Mouse (Mus musculus): ENCODE measurements around the gene Spice1. TPM values are rescaled to one million over a fixed set of nuclear protein-coding genes. Genes with fewer than 3 reads are reported as not detected.

Spice1 gene
- polyA plus RNA-seq, 1 experiment from 2014 or later: 20.2 TPM

DNA sequence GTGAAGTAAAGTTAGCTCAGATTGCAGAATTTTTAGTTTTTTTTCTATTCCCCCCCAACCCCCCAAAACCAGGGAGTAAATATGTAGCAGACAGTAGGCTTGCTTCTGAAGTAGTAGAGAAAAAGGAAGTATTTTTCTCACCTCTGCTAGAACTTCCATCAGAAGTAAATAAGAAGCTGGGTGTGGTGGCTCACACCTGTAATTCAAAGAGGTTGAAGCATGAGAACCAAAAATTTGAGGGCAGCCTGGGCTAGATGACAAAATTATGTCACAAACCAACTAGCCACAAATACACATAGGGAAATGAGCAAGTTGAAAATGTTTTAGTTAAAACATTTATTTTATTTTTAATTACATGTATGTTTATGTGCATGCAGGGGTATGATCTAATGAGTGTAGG lies 9.4 kb upstream of the Spice1 start:
- ATAC-seq (ENCODE audit: insufficient number of reproducible peaks, insufficient read depth, low FRiP score, low read depth): no peak
- no peak overlapping the region for H3K27ac ChIP-seq (replicated peaks in 1 of 2; ENCODE audit: control insufficient read depth in 1 of 2, insufficient read depth in 1 of 2, low read depth in 2 of 2, low read length in 2 of 2)
- 0 out of 2 replicates have a peak, but pooled peaks cover 3% of the 10 kb centered on the region for H3K9me3 ChIP-seq (ENCODE audit: control insufficient read depth, low read length)

GRCm38 (mm10) chr16:44349801-44350397 lies 3.0 kb downstream of the Spice1 start:
- ATAC-seq (ENCODE audit: insufficient number of reproducible peaks, insufficient read depth, low FRiP score, low read depth): no peak
- Histone ChIP-seq H3K27ac (replicated peaks in 1 of 2; ENCODE audit: control insufficient read depth in 1 of 2, insufficient read depth in 1 of 2, low read depth in 2 of 2, low read length in 2 of 2) (no peak overlapping the region), H3K9me3 (ENCODE audit: control insufficient read depth, low read length) (no peaks in the 10 kb centered on the region), H3K27me3 (ENCODE audit: control insufficient read depth, insufficient read depth, low read length) (no peaks in the 10 kb centered on the region), H3K36me3 (ENCODE audit: control insufficient read depth, insufficient read depth, low read length) (no peaks in the 10 kb centered on the region), H3K4me2 (ENCODE audit: low read length) (no peak overlapping the region), H3K4me3 (ENCODE audit: control insufficient read depth in 1 of 2, insufficient read depth in 1 of 2, low read depth in 1 of 2, low read length in 2 of 2) (no peak overlapping the region), H3K4me1 (ENCODE audit: control insufficient read depth in 2 of 2, insufficient read depth in 2 of 2, low read length in 2 of 2) (peaks cover 2 to 10% of the 10 kb centered on the region in 2 experiments; a peak in 3 of 4 replicates), H3K9ac (ENCODE audit: low read length) (no peak overlapping the region)
- 74% methylated on average over 4 of the region's 4 CpGs for WGBS

More for the DNA sequence above, 9.4 kb upstream of the Spice1 start:
- H3K27me3 ChIP-seq (ENCODE audit: control insufficient read depth, insufficient read depth, low read length): peaks cover 14% of the 10 kb centered on the region
- no peak overlapping the region for H3K9ac ChIP-seq (ENCODE audit: low read length)
- peaks cover 0 to 6% of the 10 kb centered on the region in 2 experiments; a peak in 1 of 4 replicates for H3K4me1 ChIP-seq (ENCODE audit: control insufficient read depth in 2 of 2, insufficient read depth in 2 of 2, low read length in 2 of 2)
- no peaks in the 10 kb centered on the region for H3K36me3 ChIP-seq (ENCODE audit: control insufficient read depth, insufficient read depth, low read length)
- H3K4me3 ChIP-seq (ENCODE audit: control insufficient read depth in 1 of 2, insufficient read depth in 1 of 2, low read depth in 1 of 2, low read length in 2 of 2): no peak overlapping the region
- H3K4me2 ChIP-seq (ENCODE audit: low read length): no peak overlapping the region

- Histone ChIP-seq H3K27ac (replicated peaks in 1 of 2; ENCODE audit: control insufficient read depth in 1 of 2, insufficient read depth in 1 of 2, low read depth in 2 of 2, low read length in 2 of 2) (no peak overlapping the region), H3K27me3 (ENCODE audit: control insufficient read depth, insufficient read depth, low read length) (no peaks in the 10 kb centered on the region), H3K4me1 (ENCODE audit: control insufficient read depth in 2 of 2, insufficient read depth in 2 of 2, low read length in 2 of 2) (no peaks in the 10 kb centered on the region), H3K36me3 (ENCODE audit: control insufficient read depth, insufficient read depth, low read length) (peaks cover 18% of the 10 kb centered on the region), H3K9me3 (ENCODE audit: control insufficient read depth, low read length) (no peaks in the 10 kb centered on the region), H3K4me3 (ENCODE audit: control insufficient read depth in 1 of 2, insufficient read depth in 1 of 2, low read depth in 1 of 2, low read length in 2 of 2) (no peak overlapping the region), H3K4me2 (ENCODE audit: low read length) (no peak overlapping the region), H3K9ac (ENCODE audit: low read length) (no peak overlapping the region)
- WGBS: 44% methylated on average over 7 of the region's 7 CpGs
- ATAC-seq (ENCODE audit: insufficient number of reproducible peaks, insufficient read depth, low FRiP score, low read depth): no peak
Observed at GRCm38 (mm10) chr16:44356291-44356690, 9.4 kb downstream of the Spice1 start.

GRCm38 (mm10) chr16:44357571-44358268 lies 10.8 kb downstream of the Spice1 start:
- H3K36me3 ChIP-seq (ENCODE audit: control insufficient read depth, insufficient read depth, low read length): peaks cover 25% of the 10 kb centered on the region
- H3K9me3 ChIP-seq (ENCODE audit: control insufficient read depth, low read length): no peaks in the 10 kb centered on the region
- H3K9ac ChIP-seq (ENCODE audit: low read length): no peak overlapping the region
- H3K4me1 ChIP-seq (ENCODE audit: control insufficient read depth in 2 of 2, insufficient read depth in 2 of 2, low read length in 2 of 2): no peaks in the 10 kb centered on the region
- no peak overlapping the region for H3K4me2 ChIP-seq (ENCODE audit: low read length)
- H3K27ac ChIP-seq (replicated peaks in 1 of 2; ENCODE audit: control insufficient read depth in 1 of 2, insufficient read depth in 1 of 2, low read depth in 2 of 2, low read length in 2 of 2): no peak overlapping the region
- no peak overlapping the region for H3K4me3 ChIP-seq (ENCODE audit: control insufficient read depth in 1 of 2, insufficient read depth in 1 of 2, low read depth in 1 of 2, low read length in 2 of 2)
- ATAC-seq (ENCODE audit: insufficient number of reproducible peaks, insufficient read depth, low FRiP score, low read depth): peak; percentile 69; the same call in 1 of the 2 replicates
- H3K27me3 ChIP-seq (ENCODE audit: control insufficient read depth, insufficient read depth, low read length): no peaks in the 10 kb centered on the region
- 73% methylated on average over 4 of the region's 4 CpGs for WGBS

GRCm38 (mm10) chr16:44361921-44362890 lies 15.3 kb downstream of the Spice1 start:
- ATAC-seq (ENCODE audit: insufficient number of reproducible peaks, insufficient read depth, low FRiP score, low read depth): no peak
- 81% methylated on average over 10 of the region's 10 CpGs for WGBS
- no peaks in the 10 kb centered on the region for H3K9me3 ChIP-seq (ENCODE audit: control insufficient read depth, low read length)
- H3K4me1 ChIP-seq (ENCODE audit: control insufficient read depth in 2 of 2, insufficient read depth in 2 of 2, low read length in 2 of 2): no peaks in the 10 kb centered on the region
- no peaks in the 10 kb centered on the region for H3K27me3 ChIP-seq (ENCODE audit: control insufficient read depth, insufficient read depth, low read length)
- no peak overlapping the region for H3K9ac ChIP-seq (ENCODE audit: low read length)
- no peak overlapping the region for H3K4me3 ChIP-seq (ENCODE audit: control insufficient read depth in 1 of 2, insufficient read depth in 1 of 2, low read depth in 1 of 2, low read length in 2 of 2)
- no peak overlapping the region for H3K27ac ChIP-seq (replicated peaks in 1 of 2; ENCODE audit: control insufficient read depth in 1 of 2, insufficient read depth in 1 of 2, low read depth in 2 of 2, low read length in 2 of 2)
- no peak overlapping the region for H3K4me2 ChIP-seq (ENCODE audit: low read length)
- peaks cover 43% of the 10 kb centered on the region for H3K36me3 ChIP-seq (ENCODE audit: control insufficient read depth, insufficient read depth, low read length)

GRCm38 (mm10) chr16:44365522-44365921 lies 18.6 kb downstream of the Spice1 start:
- Histone ChIP-seq H3K4me1 (ENCODE audit: control insufficient read depth in 2 of 2, insufficient read depth in 2 of 2, low read length in 2 of 2) (no peaks in the 10 kb centered on the region), H3K4me2 (ENCODE audit: low read length) (no peak overlapping the region), H3K4me3 (ENCODE audit: control insufficient read depth in 1 of 2, insufficient read depth in 1 of 2, low read depth in 1 of 2, low read length in 2 of 2) (no peak overlapping the region), H3K9ac (ENCODE audit: low read length) (no peak overlapping the region), H3K27me3 (ENCODE audit: control insufficient read depth, insufficient read depth, low read length) (no peaks in the 10 kb centered on the region), H3K27ac (replicated peaks in 1 of 2; ENCODE audit: control insufficient read depth in 1 of 2, insufficient read depth in 1 of 2, low read depth in 2 of 2, low read length in 2 of 2) (no peak overlapping the region), H3K9me3 (ENCODE audit: control insufficient read depth, low read length) (no peaks in the 10 kb centered on the region), H3K36me3 (ENCODE audit: control insufficient read depth, insufficient read depth, low read length) (peaks cover 43% of the 10 kb centered on the region)
- no peak for ATAC-seq (ENCODE audit: insufficient number of reproducible peaks, insufficient read depth, low FRiP score, low read depth)
- 87% methylated on average over 7 of the region's 7 CpGs for WGBS

DNA sequence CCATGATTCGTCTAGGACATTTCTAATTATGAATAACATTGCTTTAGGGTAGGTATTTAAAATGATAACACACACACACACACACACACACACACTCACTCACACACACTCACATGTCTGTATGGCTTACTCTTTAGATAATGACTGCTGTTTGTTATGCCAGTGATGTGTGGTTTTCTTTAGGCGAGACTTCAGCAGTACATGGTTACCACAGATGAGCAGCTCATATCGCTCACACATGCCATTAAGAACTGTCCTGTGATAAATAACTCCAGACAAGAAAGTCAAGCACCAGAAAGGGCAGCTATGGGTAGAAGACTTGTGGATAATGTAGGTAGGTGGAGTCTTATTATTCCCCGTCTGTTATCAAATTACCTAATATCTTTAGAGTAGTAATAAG lies 28.5 kb downstream of the Spice1 start:
- WGBS: 82% methylated on average over 4 of the region's 4 CpGs
- H3K4me3 ChIP-seq (ENCODE audit: control insufficient read depth in 1 of 2, insufficient read depth in 1 of 2, low read depth in 1 of 2, low read length in 2 of 2): no peak overlapping the region
- no peak for ATAC-seq (ENCODE audit: insufficient number of reproducible peaks, insufficient read depth, low FRiP score, low read depth)
- H3K9me3 ChIP-seq (ENCODE audit: control insufficient read depth, low read length): no peaks in the 10 kb centered on the region
- H3K4me1 ChIP-seq (ENCODE audit: control insufficient read depth in 2 of 2, insufficient read depth in 2 of 2, low read length in 2 of 2): no peaks in the 10 kb centered on the region
- no peak overlapping the region for H3K4me2 ChIP-seq (ENCODE audit: low read length)
- no peaks in the 10 kb centered on the region for H3K27me3 ChIP-seq (ENCODE audit: control insufficient read depth, insufficient read depth, low read length)
- H3K36me3 ChIP-seq (ENCODE audit: control insufficient read depth, insufficient read depth, low read length): peaks cover 47% of the 10 kb centered on the region
- no peak overlapping the region for H3K27ac ChIP-seq (replicated peaks in 1 of 2; ENCODE audit: control insufficient read depth in 1 of 2, insufficient read depth in 1 of 2, low read depth in 2 of 2, low read length in 2 of 2)
- H3K9ac ChIP-seq (ENCODE audit: low read length): no peak overlapping the region

Measured in heart, embryonic 14.5 days (tissue).